Mouse (Mus musculus) MEL (cell line): Measurements from ENCODE around the gene Stx5a.

Experiments
- EP300 ChIP-seq, 2 experiments: IDR thresholded peaks; 2 replicates each; pipeline ENCODE4 v1.6.1; 2011; ENCODE audit warnings: improper control_type of control experiment in 2 of 2, low read length in 2 of 2, low read depth in 1 of 2, mild to moderate bottlenecking in 1 of 2
- POLR2A ChIP-seq, 2 experiments: IDR thresholded peaks; 2 replicates each; pipeline ENCODE4 v1.6.1; 2011 to 2012; ENCODE audit warnings: low read length in 2 of 2, mild to moderate bottlenecking in 2 of 2, control low read depth in 1 of 2, improper control_type of control experiment in 1 of 2, low read depth in 1 of 2, moderate library complexity in 1 of 2; ENCODE audit not compliant: control insufficient read depth in 1 of 2, insufficient read depth in 1 of 2, poor library complexity in 1 of 2
- SMC3 ChIP-seq: IDR thresholded peaks from 2 replicates; pipeline ENCODE4 v1.6.1; 2011; ENCODE audit warnings: low read depth, low read length, improper control_type of control experiment
- ZMIZ1 ChIP-seq: IDR thresholded peaks from 2 replicates; pipeline ENCODE4 v1.6.1; 2012; ENCODE audit warnings: low read depth, mild to moderate bottlenecking, inconsistent platforms, low read length, improper control_type of control experiment, moderate library complexity

- TF ChIP-seq POLR2A (IDR thresholded peaks at IDR 0.05; ENCODE audit: control insufficient read depth in 1 of 2, insufficient read depth in 1 of 2, low read depth in 1 of 2, low read length in 2 of 2, poor library complexity in 1 of 2) (peak; percentile 88 to 99), SMC3 (no peak), EP300 (IDR thresholded peaks at IDR 0.05; ENCODE audit: low read depth in 1 of 2, low read length in 2 of 2) (no peak), ZMIZ1 (peak; percentile 99)
These were observed 18.2 kb upstream of the Stx5a start, which contains the start of gene Slc3a2 for GRCm38 (mm10) chr19:8722907-8723573.
